Mouse (Mus musculus) hematopoietic stem cell, adult 5-6 weeks (primary cell): ENCODE data around the gene Nexn. TPM values are rescaled to one million over a fixed set of nuclear protein-coding genes. Genes with fewer than 3 reads are reported as not detected.
A peak's percentile ranks its signal among the peaks of the same experiment; 100 is the strongest.

Experiments
- ATAC-seq, 2 experiments: fragments of 125-278 bp in 1 of 2; replicated peaks in 1 of 2; 2 replicates each; pipeline ENCODE4 v1.8.0; 2016 to 2017; ENCODE audit warnings: inconsistent platforms in 2 of 2, mild to moderate bottlenecking in 2 of 2, moderate number of reproducible peaks in 2 of 2, low read depth in 1 of 2, moderate TSS enrichment in 1 of 2; ENCODE audit not compliant: low FRiP score in 2 of 2, poor library complexity in 2 of 2, severe bottlenecking in 2 of 2, insufficient read depth in 1 of 2, low TSS enrichment in 1 of 2
- total RNA-seq: library from RNA; stranded (forward); fragments of 172-1452, 232-1000 nt; gene quantifications from 2 replicates; pipeline ENCODE4 v1.2.3, GENCODE M21; 2017

Nexn gene
- total RNA-seq, 1 experiment from 2014 or later = 1.5 TPM

DNA sequence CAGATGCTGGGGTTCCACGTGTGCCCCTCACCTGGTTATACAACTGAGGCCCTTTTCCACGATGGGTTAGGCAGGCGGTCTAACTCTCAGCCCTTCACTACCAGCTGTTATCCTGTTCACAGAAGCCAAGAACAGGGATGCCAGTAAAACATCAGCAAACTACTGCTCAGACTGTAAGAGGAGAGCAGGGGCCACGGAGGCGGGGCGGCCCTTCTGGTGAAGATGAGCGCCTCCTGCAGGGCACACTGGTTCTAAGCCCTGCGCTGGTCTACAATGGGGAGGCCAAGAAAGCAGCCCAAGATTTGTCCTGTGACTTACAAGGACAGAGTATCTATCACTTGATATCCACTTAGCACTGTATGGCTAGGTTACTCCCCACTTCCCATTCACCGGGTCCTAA, 21.7 kb upstream of the Nexn start:
- ATAC-seq = no peak

DNA sequence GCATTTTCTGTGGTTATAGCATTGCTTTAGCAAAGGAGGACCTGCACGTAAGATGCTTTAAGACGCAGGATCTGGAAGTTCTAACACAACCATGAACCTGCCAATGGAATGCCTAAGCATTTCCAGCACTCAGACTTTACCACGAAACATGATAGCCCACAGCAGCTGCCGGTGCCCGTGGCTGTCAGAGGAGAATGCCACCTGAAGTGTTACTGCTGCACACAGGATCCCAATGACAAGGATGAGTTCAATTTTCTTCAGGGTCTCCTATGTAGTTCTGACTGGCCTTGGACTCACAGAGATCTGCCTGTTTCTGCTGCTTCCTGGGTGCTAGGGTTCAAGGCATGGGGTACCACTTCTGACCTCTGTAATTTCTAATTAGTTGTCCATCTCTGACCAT, 18.6 kb upstream of the Nexn start:
- ATAC-seq = no peak

- ATAC-seq = no peak
Observed at GRCm38 (mm10) chr3:152284306-152284705, 18.2 kb upstream of the Nexn start.

DNA sequence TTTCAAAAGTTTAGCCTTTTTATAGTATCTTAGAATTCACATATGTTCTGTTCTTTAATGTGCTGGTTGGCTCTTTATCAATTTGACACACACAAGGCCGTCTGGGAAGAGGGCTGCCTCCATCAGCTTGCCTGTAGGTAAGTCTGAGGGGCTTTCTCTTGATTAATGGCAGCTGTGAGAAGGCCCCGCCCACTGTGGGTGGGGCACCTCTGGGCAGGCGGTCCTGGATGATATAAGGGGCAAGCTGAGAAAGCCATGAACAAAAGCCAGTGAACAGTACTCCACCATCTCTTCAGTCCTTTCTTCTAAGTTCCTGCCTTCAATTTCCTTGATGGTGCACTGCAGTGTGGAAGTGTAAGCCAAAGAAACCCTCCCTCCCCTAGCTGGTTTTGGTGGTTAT, 16.0 kb upstream of the Nexn start:
- ATAC-seq = no peak

DNA sequence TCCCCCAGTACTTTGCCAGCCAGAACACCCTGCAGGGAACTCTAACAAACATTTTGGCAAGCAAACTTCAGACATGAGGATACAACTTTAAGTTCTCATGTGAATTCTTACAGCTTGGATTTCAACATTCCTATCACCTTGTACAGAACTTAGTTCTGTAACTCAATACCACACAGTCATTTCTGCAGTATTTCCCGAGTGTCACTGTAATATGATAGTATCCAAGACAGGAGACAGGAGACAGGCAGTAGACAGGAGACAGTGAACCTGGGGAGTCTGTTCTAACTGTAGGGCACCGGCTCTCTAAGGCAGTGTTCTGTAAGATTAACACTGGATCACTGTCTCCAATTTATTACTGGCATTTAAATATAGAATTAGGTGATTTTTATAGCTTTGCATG, 12.3 kb upstream of the Nexn start:
- no peak for ATAC-seq

GRCm38 (mm10) chr3:152277912-152278311, 11.8 kb upstream of the Nexn start:
- ATAC-seq = no peak

DNA sequence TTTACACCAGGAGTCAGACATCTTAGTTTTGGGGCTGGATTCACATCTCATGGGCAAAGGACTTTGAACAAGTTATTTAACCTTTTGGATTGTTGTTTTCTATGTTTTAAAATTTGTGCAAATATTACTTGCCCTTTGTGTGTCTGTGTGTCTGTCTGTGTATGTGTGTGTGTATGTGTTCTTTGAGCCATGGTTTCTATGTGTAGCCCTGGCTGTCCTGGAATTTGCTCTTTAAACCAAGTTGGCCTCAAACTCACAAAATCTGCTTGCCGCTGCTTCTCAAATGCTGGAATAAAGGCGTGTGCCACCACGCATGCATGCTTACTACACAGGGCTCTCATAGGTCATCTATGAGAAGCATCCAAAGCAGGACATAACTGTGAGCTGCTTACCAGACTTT, 10.8 kb upstream of the Nexn start:
- no peak for ATAC-seq

DNA sequence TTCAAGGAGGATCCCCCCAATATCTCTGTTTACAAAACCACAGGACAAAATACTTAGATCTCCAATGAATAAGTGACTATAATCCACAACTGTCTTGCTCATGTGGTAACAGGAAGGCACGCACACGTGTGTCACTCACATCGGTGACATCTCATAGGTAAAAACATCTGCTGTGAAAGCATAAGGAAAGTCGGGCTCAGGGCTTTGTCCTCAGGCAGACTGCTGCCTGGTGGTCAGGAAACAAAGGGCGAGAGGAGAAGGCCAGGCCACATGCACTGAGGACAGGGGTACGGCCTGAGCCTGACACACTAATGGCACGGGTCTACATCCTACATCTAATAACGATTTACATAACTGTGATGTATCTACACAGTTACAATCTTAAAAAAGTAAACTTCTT, 8.9 kb upstream of the Nexn start:
- no peak for ATAC-seq

DNA sequence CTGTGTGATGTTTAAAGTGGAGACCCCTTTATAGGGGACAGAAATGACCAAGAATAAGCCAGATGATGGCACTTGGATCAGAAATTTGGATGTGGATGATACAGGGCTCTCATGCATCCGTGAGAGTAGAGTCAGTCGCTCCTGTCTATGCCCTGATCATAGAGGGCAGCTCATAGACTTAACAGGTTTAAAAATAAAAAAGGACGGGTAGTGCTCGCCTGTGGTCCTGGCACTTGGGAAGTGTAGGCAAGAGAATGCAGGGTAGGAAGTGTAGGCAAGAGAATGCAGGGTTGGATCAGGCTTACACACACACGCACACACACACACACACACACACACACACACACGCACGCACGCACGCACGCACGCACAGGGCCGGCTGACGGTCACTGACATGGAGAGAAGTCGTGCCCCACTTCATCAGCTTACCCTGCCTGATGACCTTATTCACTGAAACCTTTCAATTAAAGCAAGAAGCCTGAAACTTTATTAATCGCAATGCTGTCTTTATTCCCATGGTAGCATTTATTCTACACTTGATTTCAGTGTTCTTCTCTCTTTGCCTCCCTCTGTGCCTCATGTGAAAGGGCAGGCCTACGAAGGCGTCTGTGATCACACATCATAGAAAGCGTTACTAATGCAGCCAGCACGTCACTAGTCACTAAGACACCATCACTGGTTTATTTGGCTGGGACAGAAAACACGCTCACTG, 7.0 kb upstream of the Nexn start:
- no peak for ATAC-seq

- ATAC-seq = no peak
Observed at GRCm38 (mm10) chr3:152271876-152272275, 5.7 kb upstream of the Nexn start.

DNA sequence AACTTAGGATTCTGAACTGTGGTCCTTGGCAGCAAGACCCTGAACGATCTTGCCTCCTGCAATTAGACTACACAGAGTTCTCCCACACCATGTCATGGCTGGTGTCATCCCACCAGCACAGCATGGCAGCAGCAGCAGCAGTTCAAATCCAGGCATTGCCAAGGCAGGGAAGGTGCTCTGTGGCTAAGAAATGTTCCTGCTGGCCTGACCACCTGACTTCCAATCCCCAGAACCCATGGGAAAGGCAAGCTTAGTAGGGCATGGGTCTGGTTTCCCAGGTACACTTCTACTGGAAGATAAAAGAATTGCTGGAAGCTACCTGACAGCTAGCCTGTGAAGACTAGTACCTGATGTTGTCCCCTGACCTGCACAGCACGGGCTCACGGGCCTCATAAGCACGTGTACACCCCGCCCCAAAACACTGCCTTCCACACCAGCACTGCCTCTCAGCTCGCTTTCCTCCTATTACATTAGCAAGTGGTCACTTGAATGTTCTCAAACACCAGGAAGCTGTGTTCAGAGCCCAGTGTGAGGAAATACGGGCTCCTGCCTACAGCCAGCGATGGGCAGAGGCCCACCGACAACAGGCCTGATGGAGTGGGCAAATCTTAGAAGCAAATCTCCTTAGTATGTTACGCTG, 5.0 kb upstream of the Nexn start:
- ATAC-seq = no peak

- no peak for ATAC-seq
Observed at GRCm38 (mm10) chr3:152268099-152268498, 1.9 kb upstream of the Nexn start.

DNA sequence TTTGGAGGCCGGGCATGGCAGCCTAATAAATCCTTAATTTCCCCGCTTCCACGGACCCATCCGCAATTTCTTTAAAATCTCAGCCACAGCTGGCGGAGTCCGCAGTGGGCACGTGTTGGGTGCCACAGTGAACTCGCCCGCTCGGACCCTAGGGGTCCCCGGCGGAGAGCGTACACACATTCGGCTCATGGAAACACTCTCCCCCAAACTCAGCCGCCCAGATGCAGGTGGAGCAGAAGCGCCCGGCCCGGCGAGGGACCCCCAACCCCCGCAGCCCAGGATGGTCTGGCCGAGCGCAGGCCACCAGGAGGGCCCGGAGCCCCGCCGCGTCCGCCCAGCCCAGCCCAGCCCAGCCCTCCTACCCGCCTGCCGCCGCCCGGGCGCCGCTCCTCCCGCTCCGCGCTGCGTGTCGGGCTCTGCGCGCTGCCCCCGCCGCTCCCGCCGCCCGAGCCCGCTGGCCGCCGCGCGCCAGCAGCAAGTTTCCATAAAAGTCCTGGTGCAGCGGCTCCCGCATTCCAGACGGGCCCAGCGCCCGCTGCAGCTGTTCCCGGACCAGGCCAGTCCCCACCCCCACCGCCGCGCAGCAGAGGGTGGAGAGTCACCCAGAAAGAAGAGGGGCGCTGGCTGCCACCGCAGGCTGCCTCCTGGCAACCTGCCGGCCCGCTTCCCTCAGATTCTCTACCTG, 657 bp downstream of the Nexn start:
- ATAC-seq = peak; percentile 46 to 51

GRCm38 (mm10) chr3:152264830-152265229, 1.3 kb downstream of the Nexn start:
- no peak for ATAC-seq

DNA sequence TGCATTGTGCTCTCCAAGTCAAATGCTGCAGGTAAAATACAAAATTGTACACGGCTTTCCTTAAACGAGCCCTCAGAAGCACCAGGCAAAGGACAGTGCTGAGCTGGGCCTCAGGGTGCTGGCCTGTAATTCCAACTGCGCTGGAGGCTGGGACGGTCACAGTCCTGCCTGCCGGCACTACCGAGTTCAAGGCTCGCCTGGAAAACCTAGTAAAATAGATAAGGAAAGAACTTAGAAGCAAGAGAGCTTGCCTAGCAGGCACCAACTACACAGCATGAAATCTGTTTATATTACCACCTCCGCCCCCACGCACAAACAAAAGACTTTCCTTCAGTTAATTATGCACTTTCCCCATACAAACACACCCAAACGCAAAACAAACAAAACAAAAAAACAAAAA, 1.8 kb downstream of the Nexn start:
- no peak for ATAC-seq

- ATAC-seq = peak in 1 of 2 experiments; percentile 35; a peak in 1 of 4 replicates
Observed at GRCm38 (mm10) chr3:152261948-152262347, 4.2 kb downstream of the Nexn start.

DNA sequence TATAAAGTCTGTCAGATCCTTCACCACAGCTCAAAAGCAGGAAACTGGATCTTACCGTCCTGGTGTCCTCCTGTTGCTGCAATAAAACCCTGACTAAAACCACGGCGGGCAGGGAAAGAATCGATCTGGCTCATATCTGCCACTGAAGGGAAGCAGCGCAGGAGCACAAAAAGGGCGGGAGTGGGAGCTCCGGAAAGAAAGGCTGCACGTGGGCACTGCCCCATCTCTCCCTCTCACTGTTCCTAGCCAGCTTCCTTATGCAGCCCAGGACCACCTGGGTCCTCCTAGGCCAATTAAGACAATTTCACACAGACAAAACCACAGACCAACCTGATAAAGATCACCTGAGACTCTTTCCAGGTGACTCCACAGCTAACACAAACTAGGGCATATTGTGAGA, 4.7 kb downstream of the Nexn start:
- peak in 1 of 2 experiments; percentile 27; a peak in 1 of 4 replicates for ATAC-seq

- ATAC-seq = no peak
Observed at GRCm38 (mm10) chr3:152260362-152260761, 5.8 kb downstream of the Nexn start.
